Mouse (Mus musculus) forebrain, embryonic 16.5 days (tissue): ENCODE results near the gene Dnah10. TPM values are rescaled to one million over a fixed set of nuclear protein-coding genes. Genes with fewer than 3 reads are reported as not detected.

Experiments
- ATAC-seq: fragments of 200-750 bp; cut with Nextera tagmentation; 2 replicates; pipeline ENCODE4 v1.8.0; 2017; ENCODE audit warnings: mild to moderate bottlenecking, moderate library complexity
- H3K27ac ChIP-seq: fragments of 300-500 bp; sonication (generic); 2 replicates; pipeline ENCODE4 v1.5.1; 2014; ENCODE audit warnings: low read length, control low read depth
- H3K27me3 ChIP-seq: fragments of 300-500 bp; sonication (generic); replicated peaks from 2 replicates; pipeline ENCODE4 v1.6.1; 2014; ENCODE audit warnings: low read length; ENCODE audit not compliant: control insufficient read depth, insufficient read depth
- H3K36me3 ChIP-seq: fragments of 300-500 bp; sonication (generic); 2 replicates; pipeline ENCODE4 v1.6.1; 2014; ENCODE audit not compliant: control insufficient read depth, insufficient read depth
- H3K4me1 ChIP-seq: fragments of 300-500 bp; sonication (generic); replicated peaks from 2 replicates; pipeline ENCODE4 v1.6.1; 2014; ENCODE audit warnings: low read length; ENCODE audit not compliant: control insufficient read depth, insufficient read depth
- H3K4me2 ChIP-seq: fragments of 300-500 bp; sonication (generic); 2 replicates; pipeline ENCODE4 v1.6.1; 2014; ENCODE audit warnings: mild to moderate bottlenecking, low read length, control low read depth
- H3K4me3 ChIP-seq: fragments of 300-500 bp; sonication (generic); replicated peaks from 2 replicates; pipeline ENCODE4 v1.5.1; 2014; ENCODE audit warnings: mild to moderate bottlenecking, low read length, control low read depth
- H3K9ac ChIP-seq: fragments of 300-500 bp; sonication (generic); replicated peaks from 2 replicates; pipeline ENCODE4 v1.6.1; 2014; ENCODE audit warnings: low read depth, low read length, control low read depth
- H3K9me3 ChIP-seq: fragments of 300-500 bp; sonication (generic); 2 replicates; pipeline ENCODE4 v1.6.1; 2016; ENCODE audit warnings: low read length; ENCODE audit not compliant: control insufficient read depth
- WGBS: fragments of 180-500 bp; shearing (Covaris S2); extraction: QIAGEN DNeasy Blood & Tissue Kit; methylation state at CpG from one replicate; pipeline ENCODE4 v1.1.7; 2014; 5-methylcytosine and 5-hydroxymethylcytosine counted together
- polyA plus RNA-seq: library from polyadenylated mRNA; unstranded; fragments of >200 nt; fragmentation: Nextera tagmentation; extraction: Ambion mirVana; gene quantifications from 2 replicates; pipeline ENCODE4 v1.2.1, GENCODE M21; 2015

Gene Dnah10
- polyA plus RNA-seq, 1 experiment from 2014 or later, result 0.22 TPM

- H3K4me2 ChIP-seq, result no peak overlapping the region
- 89% methylated on average over 8 of the region's 8 CpGs for WGBS
- no peaks in the 10 kb centered on the region for H3K4me1 ChIP-seq
- H3K4me3 ChIP-seq, result no peak overlapping the region
- ATAC-seq, result no peak
- no peak overlapping the region for H3K9ac ChIP-seq
- H3K9me3 ChIP-seq, result no peaks in the 10 kb centered on the region
- H3K36me3 ChIP-seq, result no peaks in the 10 kb centered on the region
- no peaks in the 10 kb centered on the region for H3K27me3 ChIP-seq
- no peak overlapping the region for H3K27ac ChIP-seq
Observed at GRCm38 (mm10) chr5:124781696-124782095, 56.8 kb downstream of the Dnah10 start.

GRCm38 (mm10) chr5:124785650-124786049 lies 60.8 kb downstream of the Dnah10 start:
- H3K36me3 ChIP-seq, result no peaks in the 10 kb centered on the region
- no peaks in the 10 kb centered on the region for H3K4me1 ChIP-seq
- ATAC-seq, result no peak
- H3K4me2 ChIP-seq, result no peak overlapping the region
- WGBS, result 83% methylated on average over 7 of the region's 7 CpGs
- no peaks in the 10 kb centered on the region for H3K9me3 ChIP-seq
- H3K27ac ChIP-seq, result no peak overlapping the region
- H3K9ac ChIP-seq, result no peak overlapping the region
- H3K27me3 ChIP-seq, result no peaks in the 10 kb centered on the region
- H3K4me3 ChIP-seq, result no peak overlapping the region

- no peak for ATAC-seq
- 87% methylated on average over 7 of the region's 7 CpGs for WGBS
- no peaks in the 10 kb centered on the region for H3K9me3 ChIP-seq
Observed at GRCm38 (mm10) chr5:124792112-124792511, 67.2 kb downstream of the Dnah10 start.

GRCm38 (mm10) chr5:124809708-124810366 lies 85.0 kb downstream of the Dnah10 start:
- Histone ChIP-seq H3K4me1 (no peaks in the 10 kb centered on the region), H3K4me2 (no peak overlapping the region), H3K36me3 (no peaks in the 10 kb centered on the region), H3K27ac (no peak overlapping the region), H3K9ac (no peak overlapping the region), H3K9me3 (no peaks in the 10 kb centered on the region), H3K27me3 (no peaks in the 10 kb centered on the region), H3K4me3 (no peak overlapping the region)
- ATAC-seq, result no peak
- WGBS, result 86% methylated on average over 4 of the region's 4 CpGs

More at GRCm38 (mm10) chr5:124792112-124792511, 67.2 kb downstream of the Dnah10 start:
- no peaks in the 10 kb centered on the region for H3K4me1 ChIP-seq
- no peaks in the 10 kb centered on the region for H3K27me3 ChIP-seq
- H3K27ac ChIP-seq, result no peak overlapping the region
- no peak overlapping the region for H3K9ac ChIP-seq
- H3K36me3 ChIP-seq, result no peaks in the 10 kb centered on the region
- no peak overlapping the region for H3K4me3 ChIP-seq
- no peak overlapping the region for H3K4me2 ChIP-seq

GRCm38 (mm10) chr5:124812466-124812865 lies 87.6 kb downstream of the Dnah10 start:
- Histone ChIP-seq H3K36me3 (no peaks in the 10 kb centered on the region), H3K4me3 (no peak overlapping the region)
- 91% methylated on average over 12 of the region's 12 CpGs for WGBS

GRCm38 (mm10) chr5:124814797-124815196 lies 89.9 kb downstream of the Dnah10 start:
- ATAC-seq, result no peak
- WGBS, result 82% methylated on average over 5 of the region's 5 CpGs

More at GRCm38 (mm10) chr5:124812466-124812865, 87.6 kb downstream of the Dnah10 start:
- no peak for ATAC-seq
- H3K9ac ChIP-seq, result no peak overlapping the region
- H3K4me2 ChIP-seq, result no peak overlapping the region
- no peaks in the 10 kb centered on the region for H3K27me3 ChIP-seq
- H3K4me1 ChIP-seq, result no peaks in the 10 kb centered on the region
- H3K9me3 ChIP-seq, result no peaks in the 10 kb centered on the region
- no peak overlapping the region for H3K27ac ChIP-seq

GRCm38 (mm10) chr5:124817050-124817449 lies 92.2 kb downstream of the Dnah10 start:
- Histone ChIP-seq H3K4me1 (0 out of 2 replicates have a peak, but pooled peaks cover under 1% of the 10 kb centered on the region), H3K27me3 (no peaks in the 10 kb centered on the region), H3K27ac (no peak overlapping the region), H3K4me3 (no peak overlapping the region), H3K36me3 (no peaks in the 10 kb centered on the region), H3K4me2 (no peak overlapping the region), H3K9me3 (peaks cover 6% of the 10 kb centered on the region; the same call in 1 of the 2 replicates), H3K9ac (no peak overlapping the region)
- 78% methylated on average over 15 of the region's 15 CpGs for WGBS
- no peak for ATAC-seq

More at GRCm38 (mm10) chr5:124814797-124815196, 89.9 kb downstream of the Dnah10 start:
- no peaks in the 10 kb centered on the region for H3K27me3 ChIP-seq
- H3K27ac ChIP-seq, result no peak overlapping the region
- no peak overlapping the region for H3K4me2 ChIP-seq
- H3K9me3 ChIP-seq, result peaks cover 6% of the 10 kb centered on the region; the same call in 1 of the 2 replicates
- no peak overlapping the region for H3K4me3 ChIP-seq
- no peaks in the 10 kb centered on the region for H3K36me3 ChIP-seq
- no peak overlapping the region for H3K9ac ChIP-seq
- H3K4me1 ChIP-seq, result no peaks in the 10 kb centered on the region

- Histone ChIP-seq H3K9me3 (peaks cover 6% of the 10 kb centered on the region; the same call in 1 of the 2 replicates), H3K4me2 (no peak overlapping the region), H3K27ac (no peak overlapping the region), H3K36me3 (no peaks in the 10 kb centered on the region), H3K27me3 (no peaks in the 10 kb centered on the region), H3K4me1 (peaks cover 4% of the 10 kb centered on the region; the same call in 1 of the 2 replicates), H3K4me3 (no peak overlapping the region), H3K9ac (no peak overlapping the region)
- 77% methylated on average over 18 of the region's 18 CpGs for WGBS
- ATAC-seq, result no peak
Observed at GRCm38 (mm10) chr5:124822128-124822894, 97.4 kb downstream of the Dnah10 start.

GRCm38 (mm10) chr5:124830331-124830730 lies 105.4 kb downstream of the Dnah10 start:
- H3K27me3 ChIP-seq, result no peaks in the 10 kb centered on the region
- no peaks in the 10 kb centered on the region for H3K9me3 ChIP-seq
- H3K4me1 ChIP-seq, result no peaks in the 10 kb centered on the region
- H3K9ac ChIP-seq, result no peak overlapping the region
- no peak overlapping the region for H3K4me3 ChIP-seq
- 84% methylated on average over 12 of the region's 12 CpGs for WGBS
- H3K4me2 ChIP-seq, result no peak overlapping the region
- ATAC-seq, result no peak
- H3K36me3 ChIP-seq, result peaks cover 4% of the 10 kb centered on the region; the same call in 1 of the 2 replicates
- H3K27ac ChIP-seq, result no peak overlapping the region
